Mouse (Mus musculus) heart, adult 2 months (tissue): ENCODE measurements around the gene Copz2.

Experiments used
- EP300 ChIP-seq: fragments of 200-500 bp; IDR thresholded peaks from 2 replicates; pipeline ENCODE4 v1.6.1; 2011; ENCODE audit warnings: low read depth, low read length, control low read depth; ENCODE audit not compliant: insufficient read depth
- POLR2A ChIP-seq: fragments of 200-500 bp; IDR thresholded peaks from 2 replicates; pipeline ENCODE4 v1.6.1; 2011; ENCODE audit warnings: mild to moderate bottlenecking, low read depth, low read length, control low read depth; ENCODE audit not compliant: insufficient read depth

- no peak for TF ChIP-seq POLR2A
- TF ChIP-seq EP300, result no peak
Observed at GRCm38 (mm10) chr11:96832541-96832940, 17.1 kb upstream of the Copz2 start.
